Mouse (Mus musculus) lung, postnatal 10 days (tissue): Measurements from ENCODE around the gene Snx6.
"Not testable (repeated sequence)": the region's sequence is repeated elsewhere in the genome, so short reads cannot be mapped to it uniquely, and the experiment has no call there.

Experiments used
- DNase-seq: peaks from one replicate; pipeline ENCODE4 v3.0.0; 2021

The Snx6 gene

GRCm38 (mm10) chr12:54795153-54795998, at the start of gene Snx6:
Gene Snx6 (minus strand): TSS chr12:54795703.
- peak; percentile 87 for DNase-seq

GRCm38 (mm10) chr12:54844415-54844814, 48.9 kb upstream of the Snx6 start:
- DNase-seq: no peak

- no peak for DNase-seq
Measured at GRCm38 (mm10) chr12:54841576-54841975, 46.1 kb upstream of the Snx6 start.

- no peak for DNase-seq
Measured at GRCm38 (mm10) chr12:54839815-54840214, 44.3 kb upstream of the Snx6 start.

- DNase-seq: no peak
Measured at GRCm38 (mm10) chr12:54838931-54839330, 43.4 kb upstream of the Snx6 start.

- DNase-seq: peak; percentile 22
Measured at GRCm38 (mm10) chr12:54835608-54836570, 40.4 kb upstream of the Snx6 start.

GRCm38 (mm10) chr12:54834925-54835447, 39.5 kb upstream of the Snx6 start:
- DNase-seq: peak; percentile 92

GRCm38 (mm10) chr12:54833856-54834399, 38.4 kb upstream of the Snx6 start:
- no peak for DNase-seq

GRCm38 (mm10) chr12:54831927-54832326, 36.4 kb upstream of the Snx6 start:
- not testable (repeated sequence) for DNase-seq

- peak; percentile 86 for DNase-seq
Measured at GRCm38 (mm10) chr12:54830574-54830973, 35.1 kb upstream of the Snx6 start.

GRCm38 (mm10) chr12:54829876-54830275, 34.4 kb upstream of the Snx6 start:
- DNase-seq: no peak

GRCm38 (mm10) chr12:54828043-54828442, 32.5 kb upstream of the Snx6 start:
- no peak for DNase-seq

GRCm38 (mm10) chr12:54825202-54825601, 29.7 kb upstream of the Snx6 start:
- DNase-seq: no peak

GRCm38 (mm10) chr12:54822836-54823426, 27.4 kb upstream of the Snx6 start:
- DNase-seq: no peak

- no peak for DNase-seq
Measured at GRCm38 (mm10) chr12:54820684-54821161, 25.2 kb upstream of the Snx6 start.

GRCm38 (mm10) chr12:54819181-54819935, 23.9 kb upstream of the Snx6 start:
- DNase-seq: no peak

- DNase-seq: peak; percentile 13
Measured at GRCm38 (mm10) chr12:54810142-54810541, 14.6 kb upstream of the Snx6 start.

GRCm38 (mm10) chr12:54807481-54807880, 12.0 kb upstream of the Snx6 start:
- no peak for DNase-seq

- DNase-seq: no peak
Measured at GRCm38 (mm10) chr12:54806131-54806530, 10.6 kb upstream of the Snx6 start.

- no peak for DNase-seq
Measured at GRCm38 (mm10) chr12:54805254-54806002, 9.9 kb upstream of the Snx6 start.

GRCm38 (mm10) chr12:54803531-54803930, 8.0 kb upstream of the Snx6 start:
- no peak for DNase-seq
